In genomic region chr7:19029084-19029653, GRCm38 (mm10) we compare ENCODE assay signal across 8 mouse cellular contexts. TPM values are rescaled to one million over a fixed set of nuclear protein-coding genes. Genes with fewer than 3 reads are reported as not detected.
DNase-seq lines count a peak whose midpoint lies in the region; ATAC-seq and TF ChIP-seq lines count a peak whose summit lies in the region.

No protein-coding gene starts in this region.

- H3K4me2 ChIP-seq in stomach, embryonic 14.5 days (replicated peaks; ENCODE audit: low read depth, low read length), result no peak overlapping the region

- no peak for TF ChIP-seq POLR2A in kidney, adult 2 months (IDR thresholded peaks at IDR 0.05; ENCODE audit: low read depth, low read length)

- no peak overlapping the region for H3K9ac ChIP-seq in stomach, embryonic 14.5 days (replicated peaks; ENCODE audit: low read depth, low read length)

- 62% methylated on average over 6 of the region's 6 CpGs for WGBS in heart, embryonic 10.5 days
- 63% methylated on average over 6 of the region's 6 CpGs for WGBS in kidney, adult 2 months
- 61% methylated on average over 6 of the region's 6 CpGs for WGBS in stomach, embryonic 14.5 days

- H3K4me3 ChIP-seq in heart, embryonic 10.5 days, result 0 out of 2 replicates have a peak overlapping the region, but pooled peaks have one; percentile 2
- H3K4me3 ChIP-seq in kidney, adult 2 months (ENCODE audit: insufficient read depth, low read depth, low read length), result no peak overlapping the region
- no peak overlapping the region for H3K4me3 ChIP-seq in stomach, embryonic 14.5 days (ENCODE audit: low read depth, low read length)

- peaks cover 16% of the 10 kb centered on the region for H3K4me1 ChIP-seq in heart, embryonic 10.5 days
- H3K4me1 ChIP-seq in kidney, adult 2 months (ENCODE audit: control insufficient read depth, insufficient read depth, low read length), result peaks cover 5% of the 10 kb centered on the region; the same call in 1 of the 2 replicates
- H3K4me1 ChIP-seq in stomach, embryonic 14.5 days (ENCODE audit: control insufficient read depth, insufficient read depth, low read length), result peaks cover 8% of the 10 kb centered on the region

- no peaks in the 10 kb centered on the region for H3K9me3 ChIP-seq in heart, embryonic 10.5 days
- H3K9me3 ChIP-seq in stomach, embryonic 14.5 days (ENCODE audit: control insufficient read depth, low read depth, low read length), result no peaks in the 10 kb centered on the region

- ATAC-seq in stomach, embryonic 14.5 days (ENCODE audit: insufficient number of reproducible peaks, insufficient read depth, low FRiP score, low read depth), result peak; percentile 56

- peak; percentile 45 for DNase-seq in right cerebral cortex, postnatal 4 days
- DNase-seq in right cerebral cortex, postnatal 25 days, result no peak
- peak; percentile 68 for DNase-seq in adrenal gland, postnatal 14 days
- no peak for DNase-seq in heart, embryonic 10.5 days (ENCODE audit: low spot score)
- peak; percentile 67 for DNase-seq in kidney, adult 2 months
- peak; percentile 67 to 76 for DNase-seq in lung, postnatal 4 days
- no peak for DNase-seq in frontal cortex, adult 2 months (ENCODE audit: extremely low spot score in 1 of 2, low spot score in 1 of 2)

- H3K27me3 ChIP-seq in heart, embryonic 10.5 days (ENCODE audit: insufficient read depth, poor library complexity, severe bottlenecking), result no peaks in the 10 kb centered on the region
- H3K27me3 ChIP-seq in kidney, adult 2 months (replicated peaks; ENCODE audit: control insufficient read depth, insufficient read depth, low read length), result no peaks in the 10 kb centered on the region
- no peaks in the 10 kb centered on the region for H3K27me3 ChIP-seq in stomach, embryonic 14.5 days (ENCODE audit: control insufficient read depth, insufficient read depth, low read length)

- peak; percentile 74 for TF ChIP-seq CTCF in kidney, adult 2 months (conservative IDR thresholded peaks at IDR 0.05; ENCODE audit: insufficient read depth, insufficient read length, low read depth, low read length)

- no peak overlapping the region for H3K27ac ChIP-seq in heart, embryonic 10.5 days
- no peak overlapping the region for H3K27ac ChIP-seq in kidney, adult 2 months (ENCODE audit: insufficient read depth, low read depth, low read length)
- H3K27ac ChIP-seq in stomach, embryonic 14.5 days (ENCODE audit: low read length), result no peak overlapping the region

- H3K36me3 ChIP-seq in heart, embryonic 10.5 days, result peaks cover 55% of the 10 kb centered on the region
- peaks cover 1% of the 10 kb centered on the region; the same call in 1 of the 2 replicates for H3K36me3 ChIP-seq in kidney, adult 2 months (ENCODE audit: control insufficient read depth, insufficient read depth, low read length)
- H3K36me3 ChIP-seq in stomach, embryonic 14.5 days (ENCODE audit: control insufficient read depth, insufficient read depth, low read length), result peaks cover 47% of the 10 kb centered on the region

RNA-seq across cellular contexts. Expression of gene Sympk, which starts 5.0 kb away (rescaled TPM):
- 83.7 and 84.3 TPM in 2 replicates for total RNA-seq in adrenal gland, postnatal 14 days (2021)
- polyA plus RNA-seq in heart, embryonic 10.5 days (2016; fragmentation: Nextera tagmentation; extraction: Ambion mirVana), result 34.0 and 44.5 TPM in 2 replicates
- 59.8 and 68.9 TPM in 2 replicates for polyA plus RNA-seq in kidney, adult 2 months (2012; rRNA removed)
- polyA plus RNA-seq in stomach, embryonic 14.5 days (2014; fragmentation: Nextera tagmentation; extraction: Ambion mirVana), result 21.7 and 23.7 TPM in 2 replicates
- polyA plus RNA-seq in frontal cortex, adult 2 months (2012; rRNA removed), result 118 and 120 TPM in 2 replicates

RNA-seq across cellular contexts. Expression of gene Foxa3, which starts 5.8 kb away (rescaled TPM):
- 0.34 and 6.8 TPM in 2 replicates for total RNA-seq in adrenal gland, postnatal 14 days (2021)
- 0.36 and 8.6 TPM in 2 replicates for polyA plus RNA-seq in heart, embryonic 10.5 days (2016; fragmentation: Nextera tagmentation; extraction: Ambion mirVana)
- polyA plus RNA-seq in kidney, adult 2 months (2012; rRNA removed), result 0.13 and 0.16 TPM in 2 replicates
- polyA plus RNA-seq in stomach, embryonic 14.5 days (2014; fragmentation: Nextera tagmentation; extraction: Ambion mirVana), result 14.8 and 15.3 TPM in 2 replicates
- polyA plus RNA-seq in frontal cortex, adult 2 months (2012; rRNA removed), result not detected in 2 replicates

RNA-seq across cellular contexts. Expression of gene Rsph6a, which starts 25.3 kb away (rescaled TPM):
- not detected in 2 replicates for total RNA-seq in adrenal gland, postnatal 14 days (2021)
- not detected in 2 replicates for polyA plus RNA-seq in heart, embryonic 10.5 days (2016; fragmentation: Nextera tagmentation; extraction: Ambion mirVana)
- polyA plus RNA-seq in kidney, adult 2 months (2012; rRNA removed), result 0.05 TPM in 2 replicates
- polyA plus RNA-seq in stomach, embryonic 14.5 days (2014; fragmentation: Nextera tagmentation; extraction: Ambion mirVana), result not detected in 2 replicates
- polyA plus RNA-seq in frontal cortex, adult 2 months (2012; rRNA removed), result 0.14 and 0.17 TPM in 2 replicates

RNA-seq across cellular contexts. Expression of gene Irf2bp1, which starts 25.3 kb away (rescaled TPM):
- total RNA-seq in adrenal gland, postnatal 14 days (2021), result 35.9 and 38.6 TPM in 2 replicates
- 14.9 and 27.0 TPM in 2 replicates for polyA plus RNA-seq in heart, embryonic 10.5 days (2016; fragmentation: Nextera tagmentation; extraction: Ambion mirVana)
- 18.1 and 21.1 TPM in 2 replicates for polyA plus RNA-seq in kidney, adult 2 months (2012; rRNA removed)
- polyA plus RNA-seq in stomach, embryonic 14.5 days (2014; fragmentation: Nextera tagmentation; extraction: Ambion mirVana), result 22.7 and 25.5 TPM in 2 replicates
- 29.0 and 30.5 TPM in 2 replicates for polyA plus RNA-seq in frontal cortex, adult 2 months (2012; rRNA removed)

RNA-seq across cellular contexts. Expression of gene Mypop, which starts 38.1 kb away (rescaled TPM):
- total RNA-seq in adrenal gland, postnatal 14 days (2021), result 7.1 and 8.2 TPM in 2 replicates
- 2.1 and 3.3 TPM in 2 replicates for polyA plus RNA-seq in heart, embryonic 10.5 days (2016; fragmentation: Nextera tagmentation; extraction: Ambion mirVana)
- polyA plus RNA-seq in kidney, adult 2 months (2012; rRNA removed), result 7.6 and 8.7 TPM in 2 replicates
- 3.0 and 3.5 TPM in 2 replicates for polyA plus RNA-seq in stomach, embryonic 14.5 days (2014; fragmentation: Nextera tagmentation; extraction: Ambion mirVana)
- 39.9 and 46.2 TPM in 2 replicates for polyA plus RNA-seq in frontal cortex, adult 2 months (2012; rRNA removed)

Comparison
In these comparisons a context has a peak if more than half of its experiments do, and no peak if none do; other contexts are left out.
1. DNase-seq: peak in right cerebral cortex, postnatal 4 days (single experiment), adrenal gland, postnatal 14 days (single experiment), kidney, adult 2 months (single experiment) and lung, postnatal 4 days (2 of 2); none in right cerebral cortex, postnatal 25 days (single experiment), heart, embryonic 10.5 days (single experiment) and frontal cortex, adult 2 months (0 of 2).